Mouse (Mus musculus) kidney, postnatal 25 days (tissue): Measurements from ENCODE around the gene Gstm3.

Source experiments
- DNase-seq, 2 experiments: peaks; one replicate each; pipeline ENCODE4 v3.0.0; 2021; ENCODE audit warnings: mixed read lengths in 2 of 2

The Gstm3 gene

DNA sequence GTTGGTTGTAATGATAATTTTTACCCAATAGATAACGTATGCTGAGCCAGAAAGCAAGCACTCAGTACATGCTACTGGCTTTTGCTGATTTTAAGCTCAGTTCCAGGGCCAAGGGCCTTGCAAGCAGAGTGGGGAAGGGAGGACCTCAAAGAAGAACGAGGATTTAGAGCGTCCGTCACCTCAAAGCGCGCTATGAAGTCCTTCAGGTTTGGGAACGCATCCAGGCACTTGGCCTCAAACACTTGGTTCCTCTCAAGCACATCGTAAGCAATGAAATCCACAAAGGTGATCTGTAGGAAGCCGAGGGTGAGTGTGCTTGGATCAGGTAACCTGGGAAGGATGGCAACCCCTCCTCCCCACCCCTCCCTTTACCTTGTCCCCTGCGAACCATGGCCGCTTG is 40.4 kb downstream of the Gstm3 start:
- no peak for DNase-seq

DNA sequence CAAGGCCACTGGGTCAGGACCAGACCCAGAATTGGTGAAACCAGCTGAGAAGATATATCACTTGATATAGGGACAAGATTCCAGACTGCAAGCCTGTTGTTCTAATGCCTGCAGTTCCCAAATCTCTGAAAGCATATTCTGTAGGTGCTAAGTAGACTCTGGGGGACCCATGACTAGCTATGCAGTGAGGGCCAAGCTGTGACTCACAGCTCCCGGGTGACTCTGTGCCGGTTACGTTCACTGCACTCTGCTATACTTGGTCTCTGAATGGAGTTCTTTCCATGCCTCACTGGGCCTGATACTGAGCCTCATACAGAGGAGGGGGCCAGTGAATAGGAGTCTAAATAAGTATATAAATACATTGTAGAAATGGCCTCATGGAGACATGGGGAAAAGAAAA is 41.2 kb downstream of the Gstm3 start:
- DNase-seq, result no peak

DNA sequence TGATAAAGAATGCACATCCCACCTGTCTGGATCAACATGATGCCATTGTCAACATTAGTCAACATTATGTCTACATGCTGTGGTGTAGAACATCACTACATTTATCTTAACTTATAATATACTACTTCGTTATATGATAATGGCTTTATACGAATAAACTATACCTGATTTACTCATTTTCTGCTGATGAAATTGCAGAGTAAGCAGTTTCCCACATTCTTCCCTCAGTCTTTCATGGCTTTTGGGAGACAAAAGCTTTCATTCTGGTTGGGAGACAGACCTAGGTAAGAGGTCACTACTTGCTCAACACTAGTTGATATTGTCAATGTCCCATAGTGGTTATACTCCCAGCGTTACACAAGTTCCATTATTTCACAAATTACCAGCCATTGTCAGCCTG is 43.7 kb downstream of the Gstm3 start:
- no peak for DNase-seq

DNA sequence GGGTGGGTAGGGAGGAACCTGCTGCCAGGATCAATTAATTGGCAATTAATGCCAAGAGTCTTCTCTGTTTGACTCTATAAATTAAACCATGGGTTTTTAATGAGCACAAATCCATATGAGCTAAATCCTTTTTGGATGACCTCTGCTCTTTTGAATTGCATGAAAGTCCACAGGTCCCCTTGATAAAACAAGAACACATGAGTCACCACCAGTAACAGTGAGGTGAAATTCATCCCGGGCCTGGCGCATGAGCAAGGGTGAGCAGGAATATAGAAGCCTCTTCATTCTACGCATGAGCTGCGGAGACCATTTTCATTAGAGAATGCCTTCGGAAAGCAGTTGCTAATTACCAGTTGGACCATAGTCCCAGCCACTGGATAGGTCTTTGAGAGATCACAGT is 48.7 kb downstream of the Gstm3 start:
- DNase-seq, result no peak

DNA sequence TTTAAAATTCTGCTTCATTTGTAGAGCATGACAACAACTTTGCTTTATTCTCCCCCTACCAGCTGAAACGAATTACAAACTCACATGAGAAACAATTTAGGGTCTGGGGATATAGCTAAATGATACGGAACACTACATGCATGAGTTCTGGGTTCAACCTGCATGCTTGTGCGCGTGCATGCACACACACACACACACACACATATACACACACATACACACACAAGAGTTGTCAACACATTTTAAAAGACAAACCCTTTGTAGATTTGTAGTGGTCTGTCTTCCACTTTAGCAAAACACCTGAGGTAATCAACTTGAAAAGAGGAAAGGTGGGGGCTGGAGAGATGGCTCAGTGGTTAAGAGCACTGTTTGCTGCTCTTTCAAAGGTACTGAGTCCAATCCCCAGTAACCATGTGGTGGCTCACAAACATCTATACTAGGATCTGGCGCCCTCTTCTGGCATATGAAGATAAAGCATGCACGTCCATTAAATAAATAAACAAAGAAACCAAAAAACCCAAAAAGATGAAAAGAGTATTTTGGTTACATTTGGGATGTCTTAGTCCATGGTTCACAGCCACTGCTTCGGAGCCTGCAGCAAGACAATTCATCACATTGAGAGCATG is 51.2 kb downstream of the Gstm3 start:
- peak in 1 of 2 experiments; percentile 84 for DNase-seq

DNA sequence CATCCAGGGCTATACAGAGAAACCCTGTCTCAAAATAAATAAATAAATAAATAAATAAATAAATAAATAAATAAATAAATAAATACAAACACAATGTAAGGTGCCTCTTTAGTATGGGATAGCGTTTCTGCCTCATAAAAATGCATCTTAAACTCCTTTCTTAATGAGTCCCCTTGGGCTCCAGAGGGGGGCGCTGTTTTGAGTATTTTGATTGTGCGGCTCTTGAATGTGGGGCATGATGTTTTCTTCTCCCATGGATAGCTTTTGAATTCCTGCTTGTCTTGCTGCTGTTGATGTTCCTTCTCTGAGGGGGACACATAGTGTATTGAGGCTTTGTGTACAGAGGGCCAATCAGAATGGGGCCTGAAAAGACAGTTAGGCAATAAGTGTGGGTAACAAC is 52.0 kb downstream of the Gstm3 start:
- no peak for DNase-seq

DNA sequence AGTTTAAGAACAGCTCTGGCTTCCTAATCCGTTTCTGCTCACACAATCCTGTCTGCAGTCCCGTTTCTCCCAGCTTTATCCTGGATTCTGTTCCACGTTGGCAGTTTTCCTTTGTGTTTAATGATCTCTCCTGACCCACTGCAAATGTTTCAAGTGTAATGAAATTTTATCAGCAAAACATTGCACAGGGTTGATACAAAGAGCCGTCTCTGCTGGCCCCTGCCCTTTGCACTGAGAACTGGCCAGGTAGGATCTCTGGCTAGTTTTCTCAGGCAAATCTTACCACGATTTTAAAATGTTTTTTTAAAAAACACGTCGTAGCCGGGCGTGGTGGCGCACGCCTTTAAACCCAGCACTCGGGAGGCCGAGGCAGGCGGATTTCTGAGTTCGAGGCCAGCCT is 52.4 kb downstream of the Gstm3 start:
- no peak for DNase-seq
